Mouse (Mus musculus): ENCODE results near the gene Olfr1044. TPM values are rescaled to one million over a fixed set of nuclear protein-coding genes. Genes with fewer than 3 reads are reported as not detected.
"Not testable (repeated sequence)": the region's sequence is repeated elsewhere in the genome, so short reads cannot be mapped to it uniquely, and the experiment has no call there.

The Olfr1044 gene
- not detected for total RNA-seq (2021)
- long read RNA-seq, experiment 1 = 0 reads
- long read RNA-seq, experiment 2 = 0 reads

DNA sequence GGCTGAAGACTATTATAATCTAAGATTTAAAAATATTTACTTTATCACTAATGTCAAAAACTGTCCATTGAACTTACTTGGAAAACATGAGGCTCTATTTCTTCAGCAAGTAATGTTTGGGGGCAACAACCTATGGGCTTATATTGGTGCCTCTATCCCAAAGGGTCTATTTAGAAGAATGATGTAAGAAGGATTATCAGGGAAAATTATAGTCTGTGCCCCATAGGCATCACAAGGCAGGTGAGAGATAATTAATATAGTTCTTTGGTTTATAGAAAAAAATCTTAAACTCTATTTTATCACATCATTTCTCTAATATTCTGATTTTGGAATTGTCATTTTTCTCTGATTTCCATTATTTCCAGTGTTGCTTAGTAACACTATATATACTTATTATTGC is at the start of gene Olfr1044:
Olfr1044 (minus strand) TSS at position 101 of the 400 bp plus-strand sequence.
- no peak for DNase-seq (ENCODE audit: low spot score in 2 of 2)

DNA sequence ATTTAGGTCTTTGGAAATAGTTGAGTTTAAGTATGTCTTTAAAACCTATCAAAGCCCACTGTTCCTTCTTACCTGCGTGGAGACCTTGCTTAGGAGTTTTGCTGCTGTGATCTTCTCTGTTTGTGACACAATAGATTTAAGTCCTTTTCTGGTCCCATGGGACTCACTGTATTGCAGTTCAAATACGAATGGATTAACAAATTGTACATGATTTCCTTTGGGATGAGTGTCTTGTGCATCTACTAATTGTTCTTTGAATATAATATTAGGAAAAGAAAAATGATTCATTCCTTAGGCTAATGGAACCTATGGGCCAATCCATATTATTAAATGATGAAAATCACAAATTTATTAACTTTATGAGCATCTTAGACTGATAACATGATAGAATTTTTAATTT is 41.6 kb upstream of the Olfr1044 start, which contains the start of gene Olfr1046:
Olfr1046 (minus strand) TSS at position 101 of the 400 bp plus-strand sequence.
- no peak for DNase-seq (ENCODE audit: low spot score in 2 of 2)

DNA sequence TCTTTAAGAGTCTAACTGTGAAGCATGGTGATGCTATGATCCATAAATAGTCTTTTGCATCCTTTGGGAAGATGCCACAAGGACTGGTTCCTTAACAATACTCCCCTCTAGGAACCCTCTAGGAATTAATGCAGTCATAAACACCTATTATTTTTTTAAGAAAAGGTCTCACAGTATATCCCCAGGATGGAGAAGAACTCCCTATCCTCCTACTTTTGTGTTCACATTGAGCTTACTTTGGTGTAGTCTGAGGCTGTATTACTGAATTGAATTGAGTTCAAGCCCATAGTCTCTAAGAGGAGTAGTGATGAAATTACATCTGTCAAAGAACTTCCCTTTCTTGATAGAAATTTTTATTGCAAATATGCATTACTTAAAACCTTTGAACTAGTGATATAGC is 25.3 kb upstream of the Olfr1044 start, which contains the start of gene Olfr1045:
Olfr1045 (minus strand) TSS at position 101 of the 400 bp plus-strand sequence.
- DNase-seq (ENCODE audit: low spot score in 2 of 2) = no peak

DNA sequence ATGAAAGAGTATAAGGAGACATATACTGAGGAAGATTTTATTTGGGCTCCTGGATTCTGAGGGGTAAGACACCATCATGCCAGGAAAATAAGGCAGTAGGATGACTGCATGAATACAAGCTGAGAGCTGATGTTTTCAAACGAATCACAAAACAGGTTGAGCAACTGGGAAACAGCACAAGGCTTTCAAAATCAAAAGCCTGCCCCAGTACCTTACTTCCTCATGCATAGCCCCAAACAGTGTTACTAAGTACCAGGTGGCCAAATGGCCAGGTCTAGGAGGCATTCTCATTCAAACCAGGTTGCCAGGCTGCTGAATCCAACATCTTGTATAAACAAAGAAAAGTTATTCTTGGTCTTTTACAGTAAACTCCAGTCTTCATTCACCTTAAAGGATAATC is 18.2 kb upstream of the Olfr1044 start:
- DNase-seq (ENCODE audit: low spot score in 2 of 2) = no peak

DNA sequence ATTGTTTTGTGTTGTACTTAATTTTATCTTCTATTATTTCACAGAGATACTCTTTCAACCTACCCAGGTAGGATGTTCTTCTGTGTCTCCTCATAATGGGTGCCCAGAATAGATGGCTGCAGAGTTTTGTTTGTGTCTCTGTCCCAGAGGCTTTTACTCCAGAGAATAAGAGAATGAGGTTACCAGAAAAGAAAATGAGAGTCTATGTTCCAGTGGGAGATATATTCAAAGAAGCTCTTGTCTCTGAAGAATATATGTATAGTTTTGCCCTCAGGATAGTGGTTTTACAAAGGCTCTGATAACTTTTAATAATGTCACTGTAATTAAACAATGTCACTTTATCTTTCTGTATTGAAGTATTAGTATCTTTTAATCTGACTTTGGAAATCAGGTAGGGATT is 8.0 kb upstream of the Olfr1044 start, which contains the start of gene Olfr52:
Olfr52 (minus strand) TSS at position 101 of the 400 bp plus-strand sequence.
- DNase-seq (ENCODE audit: low spot score in 2 of 2) = no peak

DNA sequence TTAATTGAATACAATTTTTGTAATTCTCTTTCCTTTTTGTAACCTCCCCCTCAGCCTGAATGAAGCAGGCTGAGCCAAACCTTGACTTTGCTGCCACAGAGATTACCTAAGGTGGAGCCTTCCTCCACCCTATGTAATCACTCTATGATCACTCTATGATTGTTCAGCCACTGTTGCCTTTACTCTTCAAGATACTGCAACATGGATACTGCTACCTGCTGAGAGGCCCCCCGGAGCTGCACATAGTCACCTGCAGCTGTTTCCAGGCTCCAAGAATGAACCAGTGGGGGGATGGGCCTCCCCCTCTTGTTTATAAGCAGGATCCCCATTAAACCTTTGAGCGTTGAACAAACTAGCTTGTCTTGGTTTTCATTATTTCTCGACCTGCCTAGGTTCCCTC is 2.3 kb upstream of the Olfr1044 start:
- no peak for DNase-seq (ENCODE audit: low spot score in 2 of 2)

DNA sequence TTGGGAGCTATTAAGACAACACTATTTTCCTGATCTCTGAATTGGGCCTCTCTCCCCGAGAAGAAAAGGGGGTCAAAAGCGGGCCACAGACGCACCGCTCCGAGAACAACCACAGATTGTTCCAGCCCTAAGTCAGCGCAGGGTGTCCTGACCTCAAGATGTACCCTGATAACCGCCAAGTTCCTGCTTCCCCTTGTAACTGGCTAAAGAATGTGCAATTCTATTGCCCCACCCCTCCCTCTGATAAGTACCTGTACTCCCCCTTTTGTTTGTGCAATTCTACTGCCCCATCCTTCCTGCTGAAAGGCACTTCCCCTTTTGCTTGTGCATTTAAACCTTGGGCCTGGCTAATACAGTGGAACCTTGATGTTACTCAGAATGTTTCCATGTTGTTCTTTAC is 2.2 kb downstream of the Olfr1044 start:
- not testable (repeated sequence) for DNase-seq (ENCODE audit: low spot score in 2 of 2)

DNA sequence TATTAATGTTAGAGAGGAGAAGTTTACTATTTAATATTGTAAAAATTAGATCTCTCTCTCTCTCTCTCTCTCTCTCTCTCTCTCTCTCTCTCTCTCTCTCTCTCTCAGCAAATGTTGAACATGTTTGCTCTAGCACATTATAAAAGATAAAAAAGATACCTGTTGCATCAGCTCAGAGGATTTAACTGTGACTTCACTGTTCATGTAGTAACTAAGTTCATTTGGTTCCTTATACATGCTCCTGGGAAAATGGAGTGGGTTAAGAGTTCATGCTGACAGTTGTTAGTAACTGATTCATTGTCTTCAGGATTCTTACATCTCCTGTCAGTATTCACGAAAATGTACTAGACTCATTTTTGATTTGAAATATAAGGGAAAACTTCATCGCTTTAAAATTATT is 10.2 kb downstream of the Olfr1044 start, which contains the start of gene Olfr1043:
Olfr1043 (minus strand) TSS at position 101 of the 400 bp plus-strand sequence.
- no peak for DNase-seq (ENCODE audit: low spot score in 2 of 2)

DNA sequence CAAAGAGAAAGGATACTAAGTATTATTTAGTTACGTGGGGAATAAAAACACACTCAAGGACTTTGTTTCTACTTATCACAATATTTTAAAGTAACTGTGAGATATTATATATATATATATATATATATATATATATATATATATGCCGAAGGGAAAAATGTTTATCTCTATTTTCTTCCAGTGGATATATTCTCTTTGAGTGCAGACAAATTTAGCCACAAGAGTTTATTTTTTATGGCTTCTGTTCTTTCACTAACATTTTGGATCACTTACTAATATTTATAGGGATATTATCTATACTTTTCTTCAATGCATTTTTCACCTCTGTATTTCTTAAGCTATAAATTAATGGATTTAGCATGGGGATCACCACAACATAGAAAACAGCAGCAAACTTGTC is 15.9 kb downstream of the Olfr1044 start, which contains the start of gene Olfr1042:
Olfr1042 (minus strand) TSS at position 101 of the 400 bp plus-strand sequence.
- no peak for DNase-seq (ENCODE audit: low spot score in 2 of 2)

DNA sequence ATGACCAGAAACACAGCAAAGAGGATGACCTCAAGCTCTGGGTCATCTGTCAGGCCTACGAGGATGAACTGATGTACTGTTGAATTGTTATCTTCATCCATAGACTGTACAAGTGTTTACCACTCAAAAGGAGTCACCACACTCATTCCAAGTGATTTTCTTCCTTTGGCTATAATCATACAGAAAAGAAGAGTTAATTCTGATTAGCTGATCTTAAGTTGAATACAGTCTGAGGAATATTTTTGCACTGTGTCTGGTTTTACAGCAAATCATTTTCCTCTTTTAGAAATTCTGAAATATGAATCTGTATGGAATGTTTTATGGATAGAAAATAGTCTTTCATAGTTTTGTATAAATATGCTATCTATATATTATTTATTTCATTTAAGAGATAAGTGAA is 31.0 kb downstream of the Olfr1044 start, which contains the start of gene Olfr1040:
Olfr1040 (minus strand) TSS at position 101 of the 400 bp plus-strand sequence.
- DNase-seq (ENCODE audit: low spot score in 2 of 2) = no peak

DNA sequence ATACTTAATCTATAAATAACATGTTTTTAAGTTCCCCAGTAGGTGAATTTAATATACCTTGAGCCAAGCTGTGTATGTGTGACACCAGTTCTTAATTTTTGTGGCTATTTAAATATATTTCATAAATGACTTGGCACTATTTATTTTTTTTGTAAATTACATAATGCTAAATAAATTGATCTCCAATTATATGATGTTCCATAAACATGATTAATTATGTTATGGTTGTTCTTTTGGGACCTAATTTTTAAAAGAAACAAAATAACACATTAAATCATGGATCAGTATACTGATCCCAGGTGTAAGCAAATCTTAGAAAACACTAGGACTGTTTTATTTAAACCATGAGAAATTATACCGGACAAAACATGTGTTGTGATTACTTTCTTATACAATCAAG is 41.8 kb downstream of the Olfr1044 start, which contains the start of gene Olfr1039:
Olfr1039 (minus strand) TSS at position 101 of the 400 bp plus-strand sequence.
- DNase-seq (ENCODE audit: low spot score in 2 of 2) = no peak

Other genes starting within 250 kb of the Olfr1044 start
- gene Olfr1028, start 227.4 kb downstream of the Olfr1044 start, total RNA-seq (2021) = not detected
- gene Olfr1029, start 203.9 kb downstream of the Olfr1044 start, total RNA-seq (2021) = under 1 TPM in 1 of 2 experiments, not detected in 1; 0.30 TPM
- gene Olfr1030, start 198.5 kb downstream of the Olfr1044 start, total RNA-seq (2021) = not detected
- gene Olfr1031, start 187.5 kb downstream of the Olfr1044 start, total RNA-seq (2021) = not detected
- not detected for gene Olfr1032, start 172.3 kb downstream of the Olfr1044 start, total RNA-seq (2021)
- 1 to 10 TPM; 3.5 to 4.1 TPM for gene Olfr1033, start 157.2 kb downstream of the Olfr1044 start, total RNA-seq (2021)
- under 1 TPM; 0.10 to 0.27 TPM for gene Olfr1034, start 132.0 kb downstream of the Olfr1044 start, total RNA-seq (2021)
- not detected for gene Olfr1036, start 103.8 kb downstream of the Olfr1044 start, total RNA-seq (2021)
- gene Olfr1037, start 90.4 kb downstream of the Olfr1044 start, total RNA-seq (2021) = not detected
- not detected for gene Olfr1039, start 41.9 kb downstream of the Olfr1044 start, total RNA-seq (2021)
- not detected for gene Olfr1040, start 31.1 kb downstream of the Olfr1044 start, total RNA-seq (2021)
- not detected for gene Olfr1042, start 16.0 kb downstream of the Olfr1044 start, total RNA-seq (2021)
- gene Olfr1043, start 10.3 kb downstream of the Olfr1044 start, total RNA-seq (2021) = not detected
- not detected for gene Olfr52, start 7.9 kb upstream of the Olfr1044 start, total RNA-seq (2021)
- not detected for gene Olfr1045, start 25.2 kb upstream of the Olfr1044 start, total RNA-seq (2021)
- gene Olfr1046, start 41.5 kb upstream of the Olfr1044 start, total RNA-seq (2021) = not detected
- gene Olfr1047, start 53.6 kb upstream of the Olfr1044 start, total RNA-seq (2021) = not detected
- gene Olfr1048, start 62.5 kb upstream of the Olfr1044 start, total RNA-seq (2021) = not detected
- not detected for gene Olfr1049, start 80.5 kb upstream of the Olfr1044 start, total RNA-seq (2021)
- not detected for gene Olfr1051, start 101.3 kb upstream of the Olfr1044 start, total RNA-seq (2021)
- gene Olfr1052, start 114.6 kb upstream of the Olfr1044 start, total RNA-seq (2021) = not detected
- not detected for gene Olfr1053, start 137.5 kb upstream of the Olfr1044 start, total RNA-seq (2021)
- gene Olfr1054, start 157.6 kb upstream of the Olfr1044 start, total RNA-seq (2021) = not detected
- not detected for gene Olfr1055, start 172.5 kb upstream of the Olfr1044 start, total RNA-seq (2021)
- not detected for gene Olfr1056, start 184.6 kb upstream of the Olfr1044 start, total RNA-seq (2021)
- gene Olfr1057, start 200.6 kb upstream of the Olfr1044 start, total RNA-seq (2021) = not detected
- gene Olfr1058, start 210.7 kb upstream of the Olfr1044 start, total RNA-seq (2021) = not detected
- gene Olfr1061, start 236.2 kb upstream of the Olfr1044 start, total RNA-seq (2021) = not detected
- not detected for gene Olfr1062, start 248.9 kb upstream of the Olfr1044 start, total RNA-seq (2021)